Mouse (Mus musculus) kidney, postnatal 36 days (tissue): ENCODE measurements around the gene Stub1.
"Not testable (repeated sequence)": the region's sequence is repeated elsewhere in the genome, so short reads cannot be mapped to it uniquely, and the experiment has no call there.

ENCODE experiments used
- DNase-seq, 2 experiments: peaks; one replicate each; pipeline ENCODE4 v3.0.0; 2021 to 2022; ENCODE audit warnings: mixed read lengths in 2 of 2

Gene Stub1

DNA sequence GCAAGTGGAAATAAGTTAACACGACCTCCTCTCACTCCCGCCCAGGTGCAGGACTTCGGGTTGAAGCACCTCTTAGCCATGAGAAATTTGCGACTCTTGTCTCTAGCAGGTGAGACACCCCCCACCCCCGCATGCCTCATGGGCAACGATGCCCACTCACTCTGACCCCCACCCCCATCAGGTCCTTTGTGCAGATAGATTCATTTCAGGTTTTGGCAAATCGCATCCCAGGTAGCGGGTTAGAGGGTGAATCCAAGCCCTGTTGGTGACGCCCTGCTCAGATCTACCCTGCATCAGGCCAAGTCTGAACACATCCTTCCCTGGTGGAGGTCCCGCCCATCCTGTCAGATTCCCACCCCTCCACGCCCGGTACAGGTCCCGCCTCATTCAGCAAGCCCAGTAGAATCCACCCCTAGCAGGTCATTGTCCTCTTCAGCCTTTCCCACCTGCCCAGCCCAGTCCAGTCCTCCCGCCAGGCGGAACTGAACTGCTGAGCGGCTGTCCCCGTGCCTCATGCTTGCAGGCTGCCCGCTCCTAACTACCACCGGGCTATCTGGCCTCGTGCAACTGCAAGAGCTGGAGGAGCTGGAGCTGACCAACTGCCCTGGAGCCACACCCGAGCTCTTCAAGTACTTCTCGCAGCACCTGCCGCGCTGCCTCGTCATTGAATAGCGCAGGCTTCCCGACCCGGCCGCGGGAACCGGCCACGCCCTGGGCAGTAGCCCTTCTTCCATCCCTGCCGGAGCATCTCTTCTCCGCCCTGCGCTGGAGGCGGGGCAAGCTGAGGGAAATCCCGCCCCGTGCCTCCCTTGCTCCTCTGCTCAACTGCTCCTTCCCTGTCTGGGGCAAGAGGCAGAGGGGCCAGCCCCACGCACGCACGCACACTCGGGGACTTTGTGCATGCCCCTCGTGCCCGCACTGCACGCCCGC is 14.1 kb downstream of the Stub1 start:
- peak in 1 of 2 experiments; percentile 36 for DNase-seq

DNA sequence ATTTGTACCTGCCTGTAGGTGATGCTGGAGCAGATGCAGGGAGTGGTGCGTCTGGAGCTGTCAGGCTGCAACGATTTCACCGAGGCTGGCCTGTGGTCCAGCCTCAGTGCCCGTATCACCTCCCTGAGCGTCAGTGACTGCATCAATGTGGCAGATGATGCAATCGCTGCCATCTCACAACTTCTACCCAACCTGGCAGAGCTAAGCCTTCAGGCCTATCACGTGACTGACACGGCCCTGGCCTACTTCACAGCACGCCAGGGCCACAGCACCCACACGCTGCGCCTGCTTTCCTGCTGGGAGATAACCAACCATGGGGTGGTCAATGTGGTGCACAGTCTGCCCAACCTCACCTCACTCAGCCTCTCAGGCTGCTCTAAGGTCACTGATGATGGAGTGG is 15.5 kb downstream of the Stub1 start:
- DNase-seq = no peak

DNA sequence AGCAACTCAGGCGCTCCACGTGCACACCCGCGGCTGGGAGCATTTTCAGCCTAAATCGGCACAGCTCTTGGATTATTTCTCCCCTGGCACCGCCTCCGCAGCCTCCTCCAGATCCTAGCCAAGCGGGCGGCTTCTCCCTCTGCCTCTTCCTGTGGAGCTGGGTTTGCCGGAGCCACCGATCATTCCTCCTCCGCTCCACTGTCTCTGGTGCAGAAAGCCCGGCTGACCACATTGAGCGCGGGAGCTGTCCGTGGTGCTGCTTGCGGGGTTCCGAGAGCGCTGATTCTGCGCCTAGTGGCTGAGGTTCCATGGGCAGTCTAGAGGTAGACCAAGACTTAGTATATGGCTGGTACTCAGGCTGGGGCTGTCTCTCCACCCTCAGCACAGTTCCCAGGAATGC is 19.7 kb downstream of the Stub1 start:
- peak; percentile 83 to 95 for DNase-seq

DNA sequence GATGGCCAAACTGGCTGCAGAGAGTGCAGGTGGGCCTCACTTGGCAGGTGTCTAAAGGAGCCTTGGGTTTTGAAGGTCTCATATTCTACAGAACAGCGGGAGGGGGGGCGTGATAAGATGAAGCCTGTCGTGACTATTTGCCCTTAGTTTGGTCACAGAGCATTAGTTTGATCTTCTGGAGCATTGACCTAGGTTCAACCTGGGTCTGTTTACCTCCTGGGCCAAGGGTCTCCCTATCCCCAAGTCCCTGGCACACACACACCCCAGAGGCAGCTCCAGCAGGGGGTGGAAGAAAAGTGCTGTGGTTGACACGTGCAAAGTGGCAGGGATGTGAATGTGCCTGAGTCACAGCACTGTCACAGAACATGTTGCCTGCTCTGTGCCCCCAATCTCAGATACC is 22.3 kb downstream of the Stub1 start:
- DNase-seq = no peak

DNA sequence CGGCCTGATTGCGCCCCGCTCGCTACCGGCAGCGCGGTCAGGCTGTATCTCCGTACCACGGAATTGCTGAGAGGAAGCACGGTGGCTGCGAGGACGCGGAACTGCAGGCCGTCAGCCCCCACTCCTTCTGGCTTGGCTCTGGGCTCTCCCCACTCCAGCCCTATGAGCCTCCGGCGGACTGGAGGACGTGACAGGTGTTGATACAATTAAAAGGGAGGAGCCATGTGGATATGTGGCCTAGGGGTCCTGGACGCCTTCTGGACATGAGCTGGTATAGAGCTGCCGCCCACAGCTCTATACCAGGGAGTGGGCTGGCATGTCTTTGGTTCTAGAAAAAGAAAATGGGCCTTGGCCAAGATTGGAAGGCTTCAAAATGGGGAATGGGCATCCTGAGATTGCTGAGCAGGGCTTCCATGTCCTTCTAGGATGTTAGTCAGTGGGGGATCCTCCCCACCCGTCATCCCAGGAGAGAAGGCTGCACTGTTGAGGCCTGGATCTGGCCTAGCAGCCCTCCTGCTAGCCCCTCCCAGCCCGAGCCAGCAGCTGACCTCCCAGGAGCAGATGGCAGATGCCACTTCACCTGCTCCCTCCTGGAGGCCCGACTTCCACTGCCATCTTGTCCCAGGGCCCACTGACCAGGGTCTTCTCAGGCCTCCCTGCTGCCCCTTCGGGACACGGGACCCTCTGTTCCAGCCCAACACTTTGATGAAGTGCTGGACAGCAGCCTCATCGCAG is 23.4 kb downstream of the Stub1 start:
- DNase-seq = no peak

DNA sequence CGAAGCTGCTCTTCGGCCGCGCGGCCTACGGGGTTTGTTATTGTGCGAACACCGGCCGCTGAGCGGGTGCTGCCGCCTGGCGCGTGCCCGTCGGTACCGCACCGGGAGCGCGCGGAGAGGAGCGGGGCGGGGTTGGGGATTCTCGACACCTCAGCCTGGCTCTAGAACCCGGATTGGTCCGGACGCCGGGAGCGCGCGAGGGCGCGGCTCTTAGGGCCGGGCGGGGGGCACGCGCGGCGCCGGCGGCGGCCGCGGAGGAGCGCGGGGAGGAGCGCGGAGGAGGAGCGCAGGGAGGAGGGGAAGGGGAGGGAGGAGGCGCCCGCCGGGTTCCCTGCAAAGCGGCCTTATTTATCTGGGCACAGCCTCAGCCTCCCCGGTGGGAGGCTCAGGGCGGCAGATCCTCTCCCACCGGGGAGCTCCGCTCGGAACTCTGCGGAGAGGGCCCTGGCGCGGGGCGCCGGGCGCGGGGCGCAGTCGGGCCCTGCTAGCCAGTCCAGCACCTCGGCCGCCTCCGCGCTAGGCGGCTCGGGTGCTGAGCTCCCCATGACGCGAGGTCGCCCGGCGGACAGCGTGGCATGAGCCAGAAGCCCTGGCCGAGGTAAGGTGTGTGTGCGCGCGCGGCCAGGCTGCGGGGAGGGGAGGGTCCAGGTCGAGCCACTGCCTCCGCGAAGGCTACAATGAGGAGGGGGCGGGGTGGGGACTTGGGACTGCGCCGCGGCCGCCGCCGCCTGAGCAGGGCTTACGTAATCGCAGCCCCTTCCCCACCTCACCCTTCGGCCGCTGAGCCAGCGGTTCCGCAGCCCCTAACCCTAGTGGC is 24.2 kb downstream of the Stub1 start, which contains the start of gene Fbxl16:
Gene Fbxl16, plus strand, starts transcription at position 297 of the 817 bp plus-strand sequence.
- DNase-seq = peak; percentile 78 to 80

DNA sequence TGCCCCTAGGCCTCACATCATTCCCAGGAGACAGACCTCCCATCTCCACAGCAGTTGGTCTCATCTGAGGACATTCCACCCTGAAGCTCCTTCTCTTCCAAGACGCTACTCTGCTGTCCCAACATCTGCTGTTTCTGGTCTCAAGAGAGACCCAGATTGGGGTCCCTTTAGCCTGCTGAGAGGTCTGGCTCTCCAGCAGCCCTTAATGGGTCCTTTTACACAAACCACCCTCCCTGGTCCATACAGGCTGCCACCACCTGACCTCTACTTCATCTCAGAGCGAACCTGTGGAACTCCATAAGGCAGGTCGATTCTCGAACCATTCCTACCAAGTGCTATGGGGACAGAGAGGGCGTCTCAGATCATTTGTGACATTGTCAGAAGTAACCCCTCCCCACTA is 25.2 kb downstream of the Stub1 start:
- DNase-seq = no peak

DNA sequence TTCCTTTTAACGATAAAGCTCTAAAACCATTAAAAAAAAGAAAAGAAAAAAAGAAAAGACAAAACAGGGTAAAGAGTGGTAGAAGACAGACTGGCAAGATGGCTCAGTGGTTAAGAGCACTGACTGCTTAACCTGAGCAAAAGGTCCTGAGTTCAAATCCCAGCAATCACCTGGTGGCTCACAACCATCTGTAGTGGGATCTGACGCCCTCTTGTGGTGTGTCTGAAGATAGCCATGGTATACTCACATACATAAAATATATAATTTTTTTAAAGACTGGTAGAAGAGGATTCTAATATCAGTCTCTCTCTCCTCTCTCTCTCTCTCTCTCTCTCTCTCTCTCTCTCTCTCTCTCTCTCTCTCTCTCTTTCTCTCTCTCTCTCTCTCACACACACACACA is 25.8 kb downstream of the Stub1 start:
- DNase-seq = not testable (repeated sequence)

DNA sequence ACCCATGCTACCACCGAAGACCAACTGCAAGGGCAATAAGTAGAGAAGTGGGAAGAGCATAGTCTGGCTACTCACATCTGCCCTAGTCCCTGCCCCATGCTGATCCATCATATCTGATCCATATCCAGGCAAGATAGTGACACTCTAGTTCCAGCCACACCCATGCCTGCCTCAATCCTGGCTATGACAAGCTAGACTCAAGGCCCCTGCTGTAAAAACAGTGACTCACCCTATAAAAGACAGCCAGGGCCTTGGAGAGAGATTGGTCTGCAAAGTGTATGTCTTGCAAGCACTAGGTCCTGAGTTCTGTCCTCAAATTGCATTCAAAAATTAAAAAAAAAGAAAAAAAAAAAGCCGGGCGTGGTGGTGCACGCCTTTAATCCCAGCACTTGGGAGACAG is 26.7 kb downstream of the Stub1 start:
- no peak for DNase-seq

DNA sequence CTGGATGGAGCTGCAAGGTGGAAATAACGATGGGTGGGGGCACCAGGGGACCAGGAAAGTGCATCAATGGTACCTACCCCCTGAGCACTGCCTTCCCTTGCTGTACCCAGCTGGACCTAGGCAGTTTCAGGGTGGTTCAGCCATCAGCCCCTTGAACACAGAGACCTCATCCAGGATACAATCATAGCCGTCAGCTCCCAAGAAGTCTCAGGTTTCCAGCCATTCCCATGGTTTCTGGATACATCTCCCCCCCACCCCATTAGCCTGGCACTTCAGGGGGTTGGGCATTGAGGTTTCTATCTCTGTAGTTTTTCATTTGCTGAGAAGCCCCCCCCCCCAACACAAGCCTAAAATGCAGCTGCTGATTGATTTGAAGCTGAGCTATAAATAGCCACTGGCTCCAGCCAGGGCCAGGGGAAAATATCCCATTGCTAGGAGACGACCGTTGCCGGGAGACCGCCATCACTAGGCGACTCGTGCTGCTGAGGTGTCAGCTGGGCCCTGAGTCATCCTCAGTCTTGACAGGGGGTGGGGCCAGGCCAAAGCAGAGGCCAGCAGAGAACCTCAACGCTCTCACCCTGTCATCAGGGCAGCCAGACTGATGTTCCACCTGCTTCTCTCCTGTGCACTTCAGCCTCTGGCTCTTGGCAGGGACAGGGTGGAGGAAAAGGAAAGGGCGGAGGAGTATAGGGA is 30.2 kb downstream of the Stub1 start:
- DNase-seq = no peak

DNA sequence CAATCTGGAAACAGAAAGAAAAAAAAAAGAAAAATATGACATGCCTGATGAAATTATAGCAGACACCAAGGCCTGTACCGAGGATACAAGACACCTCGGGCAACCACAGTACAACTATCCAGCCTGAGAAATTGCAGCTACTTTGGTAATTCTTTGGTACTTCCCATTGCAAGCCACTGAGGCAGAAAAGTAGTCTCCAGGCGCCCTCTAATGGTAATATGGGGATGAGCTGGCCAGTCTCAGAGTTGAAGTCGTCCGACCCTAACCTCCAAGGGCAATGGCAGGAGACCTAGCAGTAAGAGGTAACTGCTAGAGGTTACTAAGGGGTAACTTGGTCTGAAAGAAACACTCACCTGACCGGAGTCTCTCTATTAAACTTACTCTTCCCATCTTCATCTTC is 32.2 kb downstream of the Stub1 start:
- peak; percentile 80 to 81 for DNase-seq

DNA sequence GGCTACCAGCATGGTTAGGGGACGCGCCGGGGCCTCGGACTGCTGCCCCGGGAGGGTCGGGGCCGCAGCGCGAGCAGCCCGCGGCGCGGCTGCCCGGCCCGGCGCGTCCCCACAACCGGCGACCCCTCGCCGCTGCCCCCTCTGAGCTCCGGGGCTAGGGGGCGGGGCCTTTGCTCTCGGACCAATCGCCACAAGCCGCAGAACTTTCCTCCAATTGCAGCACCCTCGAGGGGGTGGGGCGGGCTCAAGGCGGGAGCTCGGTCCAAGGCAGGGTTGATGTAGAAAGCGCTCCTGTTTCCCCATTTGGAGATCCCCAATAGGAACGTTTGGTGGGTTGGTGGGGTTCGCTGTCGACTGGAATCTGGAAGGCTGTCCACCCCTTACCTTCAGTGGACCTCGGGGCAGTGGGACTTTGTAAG is 36.2 kb downstream of the Stub1 start, which contains the start of gene Metrn:
Gene Metrn, minus strand, starts transcription at position 186 of the 419 bp plus-strand sequence.
- DNase-seq = peak; percentile 92 to 97

DNA sequence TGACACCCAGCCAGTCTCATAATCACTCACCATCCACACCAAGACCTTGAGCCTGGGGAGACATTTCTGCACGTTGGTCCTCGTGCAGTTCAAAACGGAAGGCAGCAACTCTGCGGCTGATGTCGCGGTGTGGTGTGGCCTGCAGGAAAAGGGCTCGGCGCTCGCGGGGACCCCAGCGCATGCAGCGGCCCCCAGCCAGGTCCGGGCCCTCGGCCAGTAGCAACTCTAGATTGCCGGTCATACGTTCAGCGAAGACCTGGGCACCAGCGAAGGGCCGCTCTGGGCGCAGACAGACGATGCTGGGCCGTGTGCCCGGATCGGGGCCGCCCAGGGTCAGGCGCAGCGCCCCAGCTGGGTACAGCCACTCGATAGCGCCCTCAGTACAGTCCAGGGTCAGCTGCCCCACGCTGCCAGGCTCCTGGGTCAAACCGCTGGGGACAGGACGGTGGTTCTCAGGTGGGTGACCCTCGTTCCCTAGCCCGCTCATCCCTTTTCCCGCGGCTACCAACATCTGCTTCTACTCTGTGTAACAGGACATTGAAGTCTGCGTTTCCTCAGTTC is 36.9 kb downstream of the Stub1 start:
- peak; percentile 52 to 72 for DNase-seq

DNA sequence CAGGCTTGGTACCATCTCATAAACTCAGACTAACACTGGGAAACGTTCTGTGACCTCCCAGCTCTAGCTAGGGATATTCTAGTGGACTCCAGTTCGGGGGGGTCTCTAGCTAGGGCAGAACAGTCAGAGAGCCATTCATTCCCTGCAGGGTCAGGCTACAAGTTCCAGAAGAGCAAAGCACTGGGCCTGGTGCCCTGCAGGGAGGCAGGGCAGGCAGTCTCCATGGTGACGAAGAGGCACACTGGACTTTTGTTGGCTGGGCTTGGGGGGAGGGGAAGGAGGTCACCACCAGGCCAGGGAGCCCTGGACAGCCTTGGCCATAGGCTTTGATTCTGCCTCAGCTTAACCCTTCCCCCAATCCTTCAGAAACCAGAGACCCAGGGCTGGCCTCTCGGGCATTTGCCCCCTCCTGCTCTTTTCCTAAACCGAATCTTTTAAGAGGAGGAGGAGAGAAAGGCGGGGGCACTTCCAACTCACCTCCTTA is 37.6 kb downstream of the Stub1 start, which contains the start of gene AC134908.4:
Gene AC134908.4, minus strand, starts transcription at position 51 of the 484 bp plus-strand sequence.
- DNase-seq = peak; percentile 79 to 83

DNA sequence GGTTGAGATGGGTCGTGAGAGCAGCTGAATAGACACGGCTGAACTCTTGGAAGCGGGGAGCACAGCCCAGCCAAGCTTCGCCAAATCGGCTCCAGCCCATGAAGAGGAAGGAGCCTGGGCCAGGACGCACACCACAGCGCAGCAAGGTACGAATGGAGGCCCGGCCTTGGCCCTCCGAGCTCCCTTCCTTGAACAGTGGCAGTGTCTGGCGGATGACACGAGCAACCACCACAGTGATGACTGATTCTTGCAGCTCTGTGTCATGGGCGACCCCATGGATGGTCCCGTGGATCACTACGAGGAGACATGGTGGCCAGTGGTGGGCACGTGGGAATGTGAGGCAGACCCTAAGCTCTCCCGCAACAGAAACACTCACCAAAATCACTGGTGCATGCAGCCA is 38.2 kb downstream of the Stub1 start:
- no peak for DNase-seq

DNA sequence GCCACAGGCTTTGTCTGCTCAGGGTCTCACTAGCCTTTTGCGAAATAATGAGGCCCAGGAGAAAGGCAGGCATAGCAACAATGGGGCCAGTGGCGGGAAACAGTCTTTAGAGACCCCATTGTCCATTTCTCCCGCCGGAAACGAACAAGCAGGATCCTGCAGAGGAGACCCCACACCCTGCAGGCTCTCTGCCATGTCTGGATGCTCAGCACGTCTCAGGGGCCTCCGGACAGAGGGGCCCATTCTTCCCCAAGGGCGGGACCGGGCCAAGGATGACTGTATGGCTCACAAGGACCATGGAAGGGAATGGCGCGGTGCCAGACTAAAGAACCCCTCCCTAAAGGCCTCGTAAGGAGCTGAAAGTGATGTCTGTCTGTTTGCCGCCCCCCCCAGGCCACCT is 39.0 kb downstream of the Stub1 start:
- no peak for DNase-seq

DNA sequence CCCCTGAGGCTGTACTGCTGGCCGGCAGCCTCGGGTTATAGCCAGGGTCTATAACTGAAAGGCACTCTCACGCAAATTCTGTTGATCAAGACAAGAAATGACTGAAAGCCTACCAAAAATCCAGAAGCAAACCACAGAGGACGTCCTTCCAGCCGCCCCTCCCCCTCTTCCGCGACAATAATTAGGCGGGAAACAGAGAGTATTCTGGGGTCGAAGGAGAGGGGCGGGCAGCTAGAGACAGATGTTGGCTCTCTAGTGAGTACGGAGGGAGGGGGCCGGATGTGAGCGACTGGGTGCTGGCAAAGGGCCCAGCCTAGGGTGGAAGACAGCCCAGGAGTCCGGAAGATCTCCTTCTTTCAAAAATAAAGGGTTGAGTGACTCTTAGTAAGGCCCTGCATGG is 40.6 kb downstream of the Stub1 start, which contains the start of gene Fam173a:
Gene Fam173a, minus strand, starts transcription at position 287 of the 400 bp plus-strand sequence.
- peak; percentile 89 for DNase-seq

DNA sequence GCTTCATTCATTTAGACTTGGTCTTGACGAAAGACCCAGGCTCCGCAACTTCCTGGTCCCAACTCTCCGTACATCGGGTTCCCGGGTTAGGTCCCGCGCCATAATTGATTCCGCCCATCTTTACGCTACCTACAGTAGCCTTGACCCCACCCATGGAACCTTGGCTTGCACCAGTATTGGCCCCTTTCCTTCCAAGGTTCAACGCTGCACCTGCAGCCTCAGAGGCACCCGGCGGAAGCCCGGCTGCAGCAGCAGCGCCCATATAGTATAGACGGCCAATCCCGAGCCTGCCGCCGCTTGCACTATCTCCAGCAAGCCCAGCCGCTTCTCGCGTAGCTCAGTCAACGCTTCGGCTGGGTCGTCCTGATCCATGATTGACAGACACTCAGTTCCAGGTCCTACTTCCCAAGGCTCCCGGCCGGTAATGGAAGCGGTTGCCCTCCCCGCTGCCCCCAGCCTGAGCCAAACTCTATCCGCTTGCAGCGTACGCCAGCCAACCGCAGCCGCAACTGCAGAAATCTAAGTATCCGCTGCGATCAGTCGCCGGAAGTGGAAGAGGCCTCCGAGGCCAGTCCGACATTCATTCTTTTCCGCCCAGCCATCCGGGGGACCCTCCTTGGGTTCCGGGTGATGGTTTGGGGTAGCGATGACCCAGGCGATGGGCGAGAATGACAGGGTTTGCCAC is 41.2 kb downstream of the Stub1 start:
- peak; percentile 77 to 88 for DNase-seq

DNA sequence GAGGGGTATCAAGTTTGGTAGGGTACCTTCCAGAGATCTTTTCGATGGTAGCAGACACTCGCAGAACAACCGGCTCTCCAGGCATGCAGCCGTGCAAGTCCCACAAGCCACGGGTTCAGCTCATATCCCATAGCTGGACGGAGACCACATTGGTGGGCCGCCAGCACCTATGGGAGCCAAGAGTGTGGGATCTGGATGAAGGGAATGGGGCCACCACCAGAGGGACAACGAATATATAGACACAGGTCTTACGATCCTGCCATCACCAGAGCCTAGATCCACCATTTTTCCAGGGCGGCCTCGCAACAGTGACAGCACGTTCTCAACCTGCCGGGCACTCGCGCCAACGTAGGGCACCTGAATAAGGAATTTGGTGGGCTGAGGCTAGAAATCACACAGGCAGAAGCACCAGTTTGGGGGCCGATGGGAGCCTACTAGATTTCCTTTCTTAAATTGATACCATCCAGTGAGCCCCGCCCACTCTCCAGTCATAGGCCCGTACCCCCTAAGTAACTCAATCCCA is 41.8 kb downstream of the Stub1 start:
- no peak for DNase-seq

DNA sequence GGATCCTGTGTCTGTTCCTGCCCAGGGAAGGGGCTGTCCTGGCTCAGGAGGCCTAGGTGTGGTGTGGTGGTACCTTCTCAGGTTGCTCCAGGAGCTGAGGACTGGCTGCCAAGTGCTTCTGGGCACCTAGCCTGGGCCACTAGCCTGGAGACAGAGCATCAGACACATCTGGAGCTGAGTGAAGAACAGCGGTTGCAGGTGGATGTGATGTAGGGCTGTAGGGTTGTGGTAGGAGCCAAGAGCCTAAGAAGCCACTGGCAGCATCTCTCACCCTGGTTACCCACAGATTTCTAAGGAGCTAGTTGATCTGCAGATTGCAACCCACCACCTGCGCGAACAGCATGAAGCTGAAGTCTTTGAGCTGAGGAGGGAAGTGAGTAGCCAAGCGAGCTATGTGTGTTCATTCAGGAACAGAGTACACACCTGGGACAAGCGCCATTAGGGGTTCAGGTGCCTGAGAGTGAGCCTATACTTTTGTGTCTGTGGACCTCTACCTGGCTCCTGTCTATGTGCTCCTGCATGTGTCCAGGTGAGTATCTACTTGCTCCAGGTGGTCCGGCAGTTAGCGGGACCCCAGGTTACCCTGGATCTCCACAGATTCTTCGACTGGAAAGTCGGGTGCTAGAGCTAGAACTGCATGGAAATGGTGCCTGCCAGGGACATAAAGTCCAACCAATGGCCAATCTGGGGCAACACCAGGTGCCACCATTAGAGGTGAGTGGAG is 46.3 kb downstream of the Stub1 start:
- no peak for DNase-seq
